Mouse (Mus musculus) midbrain, embryonic 12.5 days (tissue): ENCODE data around the gene Kpnb1. TPM values are rescaled to one million over a fixed set of nuclear protein-coding genes. Genes with fewer than 3 reads are reported as not detected.
A peak's percentile ranks its signal among the peaks of the same experiment; 100 is the strongest.

Experiments
- ATAC-seq: fragments of 200-750 bp; cut with Nextera tagmentation; 2 replicates; pipeline ENCODE4 v1.8.0; 2017; ENCODE audit warnings: low read depth, moderate TSS enrichment, moderate library complexity; ENCODE audit not compliant: low FRiP score
- H3K27ac ChIP-seq: fragments of 300-500 bp; sonication (generic); replicated peaks from 2 replicates; pipeline ENCODE4 v1.5.1; 2016; ENCODE audit warnings: mild to moderate bottlenecking
- H3K27me3 ChIP-seq: fragments of 300-500 bp; sonication (generic); 2 replicates; pipeline ENCODE4 v1.6.1; 2016; ENCODE audit warnings: mild to moderate bottlenecking
- H3K36me3 ChIP-seq: fragments of 300-500 bp; sonication (generic); 2 replicates; pipeline ENCODE4 v1.6.1; 2016
- H3K4me1 ChIP-seq: fragments of 300-500 bp; sonication (generic); 2 replicates; pipeline ENCODE4 v1.6.1; 2016
- H3K4me2 ChIP-seq: fragments of 300-500 bp; sonication (generic); replicated peaks from 2 replicates; pipeline ENCODE4 v1.6.1; 2016; ENCODE audit warnings: mild to moderate bottlenecking, moderate library complexity
- H3K4me3 ChIP-seq: fragments of 300-500 bp; sonication (generic); 2 replicates; pipeline ENCODE4 v1.5.1; 2016; ENCODE audit warnings: mild to moderate bottlenecking
- H3K9ac ChIP-seq: fragments of 300-500 bp; sonication (generic); replicated peaks from 2 replicates; pipeline ENCODE4 v1.6.1; 2016; ENCODE audit warnings: mild to moderate bottlenecking, moderate library complexity
- H3K9me3 ChIP-seq: fragments of 300-500 bp; sonication (generic); 2 replicates; pipeline ENCODE4 v1.6.1; 2016; ENCODE audit warnings: mild to moderate bottlenecking
- WGBS: fragments of 180-500 bp; shearing (Covaris S2); methylation state at CpG from one replicate; pipeline ENCODE4 v1.1.7; 2016; 5-methylcytosine and 5-hydroxymethylcytosine counted together
- polyA plus RNA-seq: library from polyadenylated mRNA; unstranded; fragments of >200 nt; fragmentation: Nextera tagmentation; extraction: Ambion mirVana; gene quantifications from 2 replicates; pipeline ENCODE4 v1.2.1, GENCODE M21; 2016

The Kpnb1 gene
- polyA plus RNA-seq, 1 experiment from 2014 or later, result 68.2 TPM

DNA sequence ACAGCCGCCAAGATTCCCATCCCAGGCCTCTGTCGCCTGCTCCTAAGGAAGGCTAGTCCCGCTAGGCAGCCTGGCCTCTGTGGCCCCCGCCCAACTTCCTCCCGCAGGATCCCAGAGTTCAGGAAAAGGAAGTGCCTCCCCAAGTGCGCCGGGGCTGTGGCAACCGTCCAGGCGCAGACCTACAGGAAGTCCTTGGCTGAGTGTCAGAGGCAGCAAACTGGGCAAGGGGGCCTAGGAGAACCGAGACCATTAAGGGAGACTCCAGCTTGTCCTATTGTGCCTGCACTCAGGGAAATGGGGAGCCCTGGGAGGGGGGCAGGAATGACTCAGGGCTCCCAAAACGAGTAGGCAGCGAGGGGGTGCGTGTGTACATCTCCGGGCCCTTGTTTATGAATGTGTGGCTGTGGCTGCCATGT lies 37.7 kb downstream of the Kpnb1 start:
- H3K4me3 ChIP-seq, result peak overlapping the region; percentile 77
- peak overlapping the region; percentile 86 for H3K9ac ChIP-seq
- WGBS, result 4% methylated on average over 14 of the region's 14 CpGs
- no peaks in the 10 kb centered on the region for H3K9me3 ChIP-seq
- H3K4me2 ChIP-seq, result peak overlapping the region; percentile 91
- peaks cover 40% of the 10 kb centered on the region for H3K4me1 ChIP-seq
- peak overlapping the region; percentile 90 for H3K27ac ChIP-seq
- peaks cover 14% of the 10 kb centered on the region for H3K36me3 ChIP-seq
- ATAC-seq, result peak; percentile 10; the same call in 1 of the 2 replicates
- H3K27me3 ChIP-seq, result peaks cover 34% of the 10 kb centered on the region

DNA sequence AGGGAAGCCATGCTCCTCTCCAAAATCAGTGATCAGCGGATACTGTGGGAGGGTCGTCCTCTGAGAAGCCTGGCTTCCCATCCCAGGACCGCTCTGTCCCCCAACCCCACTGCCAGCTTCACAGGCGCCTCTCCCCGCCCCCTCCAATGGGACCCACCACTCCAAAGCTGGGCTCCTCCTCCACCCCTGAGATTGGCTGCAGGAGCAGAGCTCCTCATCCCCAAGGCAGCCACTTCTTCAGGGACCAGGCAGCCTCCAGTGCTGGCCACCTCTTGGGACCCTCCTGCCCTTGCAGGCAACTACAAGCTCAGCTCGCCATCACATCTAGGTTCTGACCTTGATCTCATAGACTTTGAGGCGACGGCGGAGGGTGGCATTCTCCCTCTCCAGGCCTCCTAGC lies 38.7 kb downstream of the Kpnb1 start:
- Histone ChIP-seq H3K9me3 (no peaks in the 10 kb centered on the region), H3K9ac (no peak overlapping the region; the same call in 1 of the 2 replicates), H3K4me3 (0 out of 2 replicates have a peak overlapping the region, but pooled peaks have one; percentile 77), H3K36me3 (peaks cover 9% of the 10 kb centered on the region), H3K4me2 (peak overlapping the region; percentile 91), H3K27me3 (peaks cover 34% of the 10 kb centered on the region), H3K4me1 (peaks cover 40% of the 10 kb centered on the region), H3K27ac (no peak overlapping the region)
- 23% methylated on average over 9 of the region's 9 CpGs for WGBS
- ATAC-seq, result no peak

- Histone ChIP-seq H3K9ac (0 out of 2 replicates have a peak overlapping the region, but pooled peaks have one; percentile 0), H3K27me3 (peaks cover 34% of the 10 kb centered on the region), H3K27ac (no peak overlapping the region), H3K4me2 (0 out of 2 replicates have a peak overlapping the region, but pooled peaks have one; percentile 91), H3K4me1 (peaks cover 40% of the 10 kb centered on the region), H3K4me3 (no peak overlapping the region), H3K9me3 (no peaks in the 10 kb centered on the region), H3K36me3 (peaks cover 11% of the 10 kb centered on the region)
- ATAC-seq, result no peak
- WGBS, result 34% methylated on average over 12 of the region's 12 CpGs
Observed at GRCm38 (mm10) chr11:97148591-97148990, 39.1 kb downstream of the Kpnb1 start.

GRCm38 (mm10) chr11:97147333-97147732 lies 40.3 kb downstream of the Kpnb1 start:
- Histone ChIP-seq H3K4me1 (peaks cover 32% of the 10 kb centered on the region), H3K36me3 (peaks cover 11% of the 10 kb centered on the region), H3K9me3 (no peaks in the 10 kb centered on the region), H3K4me3 (no peak overlapping the region), H3K4me2 (no peak overlapping the region), H3K27ac (no peak overlapping the region), H3K27me3 (peaks cover 29% of the 10 kb centered on the region), H3K9ac (no peak overlapping the region)
- 84% methylated on average over 8 of the region's 8 CpGs for WGBS
- no peak for ATAC-seq

DNA sequence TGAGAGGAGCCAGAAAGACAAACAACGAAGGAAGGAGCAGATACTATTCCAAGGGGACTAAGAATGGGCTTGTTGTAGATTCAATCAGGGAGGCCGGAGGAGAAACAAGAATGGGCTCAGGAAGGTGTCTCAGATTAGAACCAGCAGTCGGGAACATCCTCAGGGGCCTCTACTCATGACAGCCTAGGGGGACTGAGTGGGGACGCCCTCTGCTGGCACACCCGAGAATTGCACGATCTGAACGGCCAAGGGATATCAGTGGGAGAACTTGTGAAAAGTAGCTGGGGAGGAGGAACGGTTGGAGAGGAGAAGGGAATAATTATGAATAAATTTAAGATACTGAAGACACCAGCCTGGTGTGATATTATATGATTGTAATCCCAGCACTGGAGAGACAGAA lies 41.0 kb downstream of the Kpnb1 start:
- no peak overlapping the region for H3K27ac ChIP-seq
- no peak for ATAC-seq
- 10% methylated on average over 8 of the region's 8 CpGs for WGBS
- no peaks in the 10 kb centered on the region for H3K9me3 ChIP-seq
- peaks cover 26% of the 10 kb centered on the region for H3K4me1 ChIP-seq
- H3K9ac ChIP-seq, result no peak overlapping the region
- H3K4me3 ChIP-seq, result no peak overlapping the region
- peaks cover 11% of the 10 kb centered on the region for H3K36me3 ChIP-seq
- H3K4me2 ChIP-seq, result no peak overlapping the region
- H3K27me3 ChIP-seq, result peaks cover 34% of the 10 kb centered on the region

DNA sequence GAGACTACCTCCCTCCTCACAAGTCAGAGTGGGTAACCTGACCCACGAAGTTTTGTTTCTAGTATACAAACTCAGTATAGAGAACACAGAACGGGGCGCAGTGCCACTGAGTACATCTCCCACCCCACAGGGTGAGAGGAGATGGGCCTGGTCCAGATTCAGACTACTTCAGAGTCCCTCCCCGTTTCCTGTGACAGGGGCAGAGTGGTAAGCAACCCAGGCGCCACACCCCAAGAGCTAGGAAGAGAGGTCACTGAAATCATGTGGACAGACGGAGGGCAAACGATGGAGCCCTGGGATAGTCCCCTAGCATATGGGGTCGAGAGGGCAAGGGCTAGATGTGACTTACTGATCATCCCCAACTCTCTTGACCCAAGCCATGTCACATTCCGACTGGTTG lies 41.7 kb downstream of the Kpnb1 start:
- peaks cover 11% of the 10 kb centered on the region for H3K36me3 ChIP-seq

DNA sequence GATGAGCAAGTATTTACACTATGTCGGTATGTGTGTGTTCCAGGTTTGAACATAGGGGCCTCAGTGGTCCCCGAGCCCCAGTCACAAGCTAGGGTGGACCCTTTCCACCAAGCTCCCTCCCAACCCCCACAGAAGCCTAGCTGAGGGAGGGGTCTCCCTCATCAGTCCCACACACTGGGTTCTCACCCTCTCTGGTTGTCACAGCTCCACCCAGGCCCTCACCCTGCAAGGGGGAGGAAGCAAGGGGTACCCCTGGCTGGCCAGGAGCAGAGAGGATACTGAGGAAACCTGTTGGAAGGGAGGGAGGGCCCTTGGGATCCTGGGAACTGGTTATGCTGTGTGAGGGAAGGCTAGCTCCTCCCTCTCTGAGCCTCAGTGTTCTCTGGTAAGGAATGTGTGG lies 42.4 kb downstream of the Kpnb1 start:
- Histone ChIP-seq H3K27me3 (peaks cover 48% of the 10 kb centered on the region), H3K36me3 (peaks cover 11% of the 10 kb centered on the region), H3K4me1 (peaks cover 21% of the 10 kb centered on the region), H3K27ac (no peak overlapping the region), H3K4me3 (no peak overlapping the region), H3K4me2 (no peak overlapping the region), H3K9me3 (no peaks in the 10 kb centered on the region), H3K9ac (no peak overlapping the region; the same call in 1 of the 2 replicates)
- ATAC-seq, result no peak
- 88% methylated on average over 2 of the region's 2 CpGs for WGBS

More for the DNA sequence above, 41.7 kb downstream of the Kpnb1 start:
- 80% methylated on average over 9 of the region's 9 CpGs for WGBS
- no peak overlapping the region for H3K27ac ChIP-seq
- no peak overlapping the region for H3K4me2 ChIP-seq
- H3K27me3 ChIP-seq, result peaks cover 42% of the 10 kb centered on the region
- no peak for ATAC-seq
- peaks cover 23% of the 10 kb centered on the region for H3K4me1 ChIP-seq
- no peak overlapping the region for H3K4me3 ChIP-seq
- H3K9ac ChIP-seq, result no peak overlapping the region
- H3K9me3 ChIP-seq, result no peaks in the 10 kb centered on the region

DNA sequence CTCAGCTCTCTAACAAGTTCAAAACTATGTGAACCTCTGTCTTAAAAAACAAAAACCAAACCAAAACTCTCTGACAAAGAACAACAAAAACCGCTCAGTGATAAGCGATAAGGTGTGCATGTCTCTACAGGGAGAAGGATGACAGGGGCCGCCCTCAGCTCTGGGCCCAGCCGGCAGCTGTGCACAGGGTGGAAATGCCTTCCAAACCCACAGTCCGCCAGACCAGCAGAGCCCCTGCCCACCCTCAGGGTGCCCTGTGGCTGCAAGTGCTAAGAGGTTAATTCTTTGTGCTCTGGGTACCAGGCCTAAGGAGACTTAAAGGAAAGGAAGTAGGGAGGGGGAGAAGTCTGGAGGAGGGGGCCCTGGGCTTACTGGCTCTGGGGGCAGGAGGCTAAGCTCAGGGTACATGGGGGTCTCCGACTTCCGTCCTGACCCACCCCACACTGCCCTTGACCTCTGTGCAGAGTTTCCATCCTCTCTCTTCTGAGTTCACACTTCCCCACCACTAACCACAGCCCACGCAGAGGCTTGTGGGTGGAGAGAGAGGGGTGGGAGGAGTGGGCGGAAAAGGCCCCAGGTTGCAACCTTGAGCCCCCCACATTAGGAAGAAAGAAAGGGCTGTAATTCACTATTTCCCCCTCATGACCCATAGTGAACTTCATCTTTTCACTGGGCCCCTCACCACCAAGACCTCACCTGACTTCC lies 44.3 kb downstream of the Kpnb1 start:
- no peak for ATAC-seq
- H3K4me3 ChIP-seq, result no peak overlapping the region
- WGBS, result 77% methylated on average over 8 of the region's 9 CpGs
- no peak overlapping the region for H3K27ac ChIP-seq
- H3K36me3 ChIP-seq, result peaks cover 11% of the 10 kb centered on the region
- H3K4me1 ChIP-seq, result peaks cover 17% of the 10 kb centered on the region
- H3K9me3 ChIP-seq, result no peaks in the 10 kb centered on the region
- H3K4me2 ChIP-seq, result no peak overlapping the region
- H3K9ac ChIP-seq, result no peak overlapping the region; the same call in 1 of the 2 replicates
- H3K27me3 ChIP-seq, result peaks cover 48% of the 10 kb centered on the region

DNA sequence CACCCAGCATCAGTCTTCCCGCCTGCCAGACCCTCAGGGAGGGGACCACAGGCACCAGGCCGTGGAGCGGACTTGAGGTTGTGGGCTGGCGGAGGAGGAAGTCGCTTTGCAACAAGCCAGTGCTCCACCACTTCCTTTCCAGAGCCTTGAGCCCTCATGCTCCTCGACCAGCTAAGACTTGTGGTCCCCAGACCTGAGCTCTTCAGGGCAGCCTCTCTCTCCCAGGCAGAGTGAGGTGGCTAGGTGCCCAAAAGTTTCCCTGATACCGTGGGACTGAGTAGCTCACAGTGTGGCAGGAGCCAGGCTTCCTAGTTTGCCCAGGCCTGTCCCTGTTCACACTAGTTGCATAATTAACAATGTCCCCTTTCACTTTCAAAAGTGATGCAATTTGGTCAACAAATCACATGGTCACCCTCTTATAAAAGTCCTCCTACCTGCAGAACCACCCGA lies 45.5 kb downstream of the Kpnb1 start:
- Histone ChIP-seq H3K4me1 (peaks cover 26% of the 10 kb centered on the region), H3K36me3 (peaks cover 11% of the 10 kb centered on the region), H3K4me3 (no peak overlapping the region), H3K27me3 (peaks cover 50% of the 10 kb centered on the region), H3K4me2 (no peak overlapping the region), H3K9me3 (no peaks in the 10 kb centered on the region), H3K27ac (no peak overlapping the region), H3K9ac (no peak overlapping the region)
- 78% methylated on average over 8 of the region's 8 CpGs for WGBS
- no peak for ATAC-seq

GRCm38 (mm10) chr11:97140811-97141210 lies 46.9 kb downstream of the Kpnb1 start:
- Histone ChIP-seq H3K4me3 (no peak overlapping the region), H3K9ac (no peak overlapping the region), H3K9me3 (no peaks in the 10 kb centered on the region), H3K4me2 (no peak overlapping the region), H3K36me3 (peaks cover 5% of the 10 kb centered on the region), H3K27me3 (peaks cover 62% of the 10 kb centered on the region), H3K4me1 (peaks cover 21% of the 10 kb centered on the region), H3K27ac (no peak overlapping the region)
- WGBS, result 85% methylated on average over 4 of the region's 4 CpGs
- ATAC-seq, result no peak

DNA sequence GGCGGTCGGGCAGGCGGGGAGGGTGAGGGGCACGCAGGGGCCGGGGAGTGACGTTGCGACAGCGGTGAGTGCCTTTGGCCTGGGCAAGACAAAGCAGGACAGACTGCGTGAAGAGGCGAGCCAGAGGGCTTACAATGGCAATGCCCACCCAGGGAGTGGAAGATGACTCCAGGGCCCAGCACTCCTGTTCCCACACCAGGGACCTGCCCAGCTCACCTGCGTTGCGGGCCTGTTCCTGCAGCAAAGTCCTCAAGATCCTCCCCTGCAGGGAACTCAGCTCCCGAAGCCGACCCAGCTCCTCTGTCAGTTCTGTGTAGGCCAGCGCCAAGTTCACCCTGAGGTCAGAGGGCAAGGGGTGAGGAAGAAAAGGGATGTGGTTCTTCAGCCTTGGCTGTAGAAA lies 48.4 kb downstream of the Kpnb1 start:
- H3K27ac ChIP-seq, result no peak overlapping the region
- ATAC-seq, result 0 out of 2 replicates have a peak, but pooled peaks have one; percentile 17

DNA sequence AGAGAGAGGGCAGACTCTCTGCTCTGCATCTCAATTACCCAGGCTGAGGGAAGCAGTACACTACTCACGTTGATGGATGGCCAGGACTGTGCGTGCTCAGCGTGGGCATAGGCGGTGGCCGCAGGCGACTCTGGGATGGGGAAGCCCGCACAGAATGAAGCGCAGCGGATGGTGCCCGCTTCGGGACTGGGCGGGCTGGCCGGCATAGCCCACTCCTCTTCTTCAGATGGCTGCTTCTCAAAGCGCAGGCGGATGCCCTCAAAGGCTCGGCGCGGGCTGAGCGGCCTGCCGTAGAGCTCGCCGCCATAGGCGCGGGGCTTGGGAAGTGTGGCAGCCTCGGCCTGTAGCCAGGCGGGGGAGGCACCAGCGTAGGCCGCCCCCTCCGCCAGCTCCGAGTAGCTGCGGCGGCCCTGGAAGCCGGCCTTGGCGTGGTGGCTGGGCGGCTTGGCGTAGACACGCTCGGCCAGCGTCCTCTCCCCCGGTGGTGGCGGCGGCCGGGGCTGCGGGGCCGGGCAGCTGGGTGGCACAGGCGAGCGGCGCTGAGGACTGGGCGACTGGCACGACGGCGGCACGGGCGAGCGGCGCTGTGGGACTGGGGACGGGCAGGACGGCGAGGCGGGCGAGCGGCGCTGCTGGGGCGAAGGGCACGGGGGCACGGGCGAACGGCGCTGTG lies 49.0 kb downstream of the Kpnb1 start:
- Histone ChIP-seq H3K9ac (peak overlapping the region; percentile 54), H3K36me3 (no peaks in the 10 kb centered on the region; the same call in 1 of the 2 replicates), H3K4me3 (peak overlapping the region; percentile 42), H3K27ac (peak overlapping the region; percentile 50; the same call in 1 of the 2 replicates), H3K4me1 (peaks cover 21% of the 10 kb centered on the region), H3K27me3 (peaks cover 64% of the 10 kb centered on the region), H3K9me3 (no peaks in the 10 kb centered on the region), H3K4me2 (peak overlapping the region; percentile 92)
- WGBS, result 6% methylated on average over 66 of the region's 69 CpGs
- ATAC-seq, result peak; percentile 64

More for the DNA sequence above, 48.4 kb downstream of the Kpnb1 start:
- Histone ChIP-seq H3K4me1 (peaks cover 21% of the 10 kb centered on the region), H3K4me2 (peak overlapping the region; percentile 92), H3K36me3 (peaks cover 4% of the 10 kb centered on the region; the same call in 1 of the 2 replicates), H3K27me3 (peaks cover 62% of the 10 kb centered on the region), H3K9me3 (no peaks in the 10 kb centered on the region), H3K4me3 (peak overlapping the region; percentile 42), H3K9ac (peak overlapping the region; percentile 54)
- WGBS, result 4% methylated on average over 15 of the region's 15 CpGs
